Mouse (Mus musculus): ENCODE measurements at regions not wholly inside any gene's neighbourhood (a gene's known extent, or its start where the extent isn't known, plus 50 kb on each side); places are given as distances from the start of the nearest gene placed in this dataset.
A peak's percentile ranks its signal among the peaks of the same experiment; 100 is the strongest.

- DNase-seq: no peak
These were observed 144.5 kb downstream of the Rab28 start for GRCm38 (mm10) chr5:41563441-41563840.

- no peak for DNase-seq
These were observed 145.7 kb downstream of the Rab28 start for GRCm38 (mm10) chr5:41562299-41562698.

GRCm38 (mm10) chr5:41556700-41557309 is 151.2 kb downstream of the Rab28 start:
- DNase-seq: peak; percentile 9

GRCm38 (mm10) chr5:41554312-41554711 is 153.6 kb downstream of the Rab28 start:
- no peak for DNase-seq

DNA sequence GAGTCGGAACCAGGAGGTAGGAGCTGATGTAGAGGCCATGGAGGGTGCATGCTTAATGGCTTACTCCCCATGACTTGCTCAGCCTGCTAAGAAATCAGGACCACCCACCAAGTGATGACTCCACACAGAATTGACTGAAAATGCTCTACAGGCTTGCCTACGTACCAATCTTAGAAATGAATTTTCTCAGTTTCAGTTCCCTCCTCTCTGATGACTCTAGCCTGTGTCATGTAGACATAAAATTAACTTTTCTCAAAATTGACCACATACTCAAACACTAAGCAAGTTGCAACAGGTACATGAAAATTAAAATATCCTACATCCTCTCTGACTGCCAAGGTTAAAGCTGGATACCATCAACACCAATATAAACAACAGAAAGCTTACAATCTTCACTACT is 157.9 kb downstream of the Rab28 start:
- no peak for DNase-seq

DNA sequence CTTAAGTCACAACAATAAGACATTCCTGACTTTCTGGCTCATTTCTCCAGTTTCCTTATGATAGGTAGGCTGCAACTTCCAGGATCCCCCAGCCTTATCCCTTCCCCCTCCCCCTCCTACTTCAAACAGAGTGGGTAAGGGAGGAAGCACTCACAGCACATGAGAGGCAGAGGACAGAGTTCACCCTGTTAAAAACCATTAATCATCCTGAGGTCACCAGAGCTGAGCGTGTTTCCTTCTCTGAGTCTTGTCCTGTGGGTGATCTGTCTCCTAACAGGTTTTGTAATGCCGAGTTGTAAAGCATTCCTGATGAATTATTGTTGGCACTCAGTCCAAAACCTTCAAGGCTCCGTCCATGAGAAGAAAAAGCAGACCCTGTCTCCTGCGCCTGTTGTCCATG is 161.0 kb downstream of the Rab28 start:
- no peak for DNase-seq

DNA sequence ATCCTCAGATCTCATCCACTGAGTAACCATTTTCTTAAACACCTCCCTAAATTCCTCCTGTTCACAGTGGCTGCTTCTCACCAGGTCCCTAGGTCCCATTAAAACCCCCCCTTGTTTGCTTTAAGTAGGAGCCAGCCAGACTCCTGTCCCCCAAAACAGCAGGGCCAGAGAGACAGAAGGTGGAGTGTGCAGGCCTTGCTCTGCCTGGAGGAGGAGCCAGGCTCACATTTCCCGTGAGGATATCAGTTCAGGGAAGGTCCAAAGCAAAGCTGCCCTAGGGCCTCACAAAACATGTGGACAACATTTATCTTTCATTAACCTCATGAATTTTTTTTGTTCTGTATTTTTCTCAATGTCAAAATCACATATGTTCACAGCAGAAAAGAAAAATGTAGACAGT is 167.2 kb downstream of the Rab28 start:
- no peak for DNase-seq

GRCm38 (mm10) chr5:41534598-41534997 is 173.4 kb downstream of the Rab28 start:
- DNase-seq: no peak
